Mouse (Mus musculus): ENCODE data around the gene Chrna4. TPM values are rescaled to one million over a fixed set of nuclear protein-coding genes. Genes with fewer than 3 reads are reported as not detected.

Chrna4 gene
- total RNA-seq, 1 experiment from 2014 or later = not detected

- ATAC-seq (replicated peaks in 1 of 2; ENCODE audit: insufficient read depth in 1 of 2, low FRiP score in 2 of 2, low TSS enrichment in 1 of 2, low read depth in 1 of 2, poor library complexity in 2 of 2, severe bottlenecking in 2 of 2) = no peak
Observed at GRCm38 (mm10) chr2:180987432-180988030, 55.8 kb downstream of the Chrna4 start.

GRCm38 (mm10) chr2:180987001-180987400, 56.3 kb downstream of the Chrna4 start:
- no peak for ATAC-seq (replicated peaks in 1 of 2; ENCODE audit: insufficient read depth in 1 of 2, low FRiP score in 2 of 2, low TSS enrichment in 1 of 2, low read depth in 1 of 2, poor library complexity in 2 of 2, severe bottlenecking in 2 of 2)

- ATAC-seq (replicated peaks in 1 of 2; ENCODE audit: insufficient read depth in 1 of 2, low FRiP score in 2 of 2, low TSS enrichment in 1 of 2, low read depth in 1 of 2, poor library complexity in 2 of 2, severe bottlenecking in 2 of 2) = no peak
Observed at GRCm38 (mm10) chr2:180986449-180986848, 56.9 kb downstream of the Chrna4 start, which contains the start of gene Col20a1. Gene Col20a1 (plus strand): TSS chr2:180986535.

DNA sequence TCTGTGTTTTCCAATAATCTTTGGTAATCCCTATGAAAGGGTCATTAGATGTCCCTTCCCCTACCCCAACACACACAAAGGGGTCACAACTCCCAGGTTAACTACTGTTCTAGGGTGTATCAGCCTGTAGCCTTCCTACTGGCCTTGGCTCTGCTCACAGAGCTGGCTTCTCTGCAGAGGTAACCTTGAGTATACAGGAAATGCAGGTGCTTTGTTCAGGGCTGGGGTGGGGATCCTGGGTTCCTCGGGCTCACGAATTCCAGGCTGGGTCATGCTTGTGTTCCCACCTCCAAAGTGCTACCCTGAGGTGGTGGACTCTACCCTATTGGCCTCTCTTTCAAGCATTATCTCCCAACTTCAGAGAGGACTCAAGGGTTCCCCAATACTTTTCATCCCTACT, 57.7 kb downstream of the Chrna4 start:
- no peak; a peak in 1 of 4 replicates for ATAC-seq (replicated peaks in 1 of 2; ENCODE audit: insufficient read depth in 1 of 2, low FRiP score in 2 of 2, low TSS enrichment in 1 of 2, low read depth in 1 of 2, poor library complexity in 2 of 2, severe bottlenecking in 2 of 2)

DNA sequence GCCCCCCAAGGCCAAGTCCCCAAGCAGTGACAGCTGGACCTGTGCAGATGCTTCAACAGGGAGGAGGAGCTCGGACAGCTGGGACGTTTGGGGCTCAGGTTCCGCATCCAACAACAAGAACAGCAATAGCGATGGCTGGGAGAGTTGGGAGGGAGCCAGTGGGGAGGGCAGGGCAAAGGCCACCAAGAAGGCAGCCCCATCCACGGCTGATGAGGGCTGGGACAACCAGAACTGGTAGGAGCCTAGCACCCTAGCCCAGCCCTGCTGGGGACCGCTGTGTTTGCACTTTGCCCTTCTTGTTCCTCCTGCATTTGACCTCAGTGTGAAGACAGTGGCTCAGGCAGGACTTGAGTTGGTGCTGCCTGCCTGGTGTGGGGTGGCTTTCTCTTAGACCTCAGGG, 62.2 kb downstream of the Chrna4 start:
- ATAC-seq (replicated peaks in 1 of 2; ENCODE audit: insufficient read depth in 1 of 2, low FRiP score in 2 of 2, low TSS enrichment in 1 of 2, low read depth in 1 of 2, poor library complexity in 2 of 2, severe bottlenecking in 2 of 2) = no peak

Other genes starting within 250 kb of the Chrna4 start
- 32.6 and 33.7 TPM in 2 replicates for gene Ythdf1, start 122.6 kb downstream of the Chrna4 start, total RNA-seq (2017)
- gene Birc7, start 114.5 kb downstream of the Chrna4 start, total RNA-seq (2017) = not detected in 2 replicates
- gene Nkain4, start 88.8 kb downstream of the Chrna4 start, total RNA-seq (2017) = not detected in 2 replicates
- gene Arfgap1, start 76.3 kb downstream of the Chrna4 start, total RNA-seq (2017) = 27.6 and 44.8 TPM in 2 replicates
- 0.45 TPM in 1 of 2 replicates, not detected in the other for gene Col20a1, start 57.0 kb downstream of the Chrna4 start, total RNA-seq (2017)
- not detected in 2 replicates for gene Kcnq2, start 91.8 kb upstream of the Chrna4 start, total RNA-seq (2017)
- gene Eef1a2, start 113.5 kb upstream of the Chrna4 start, total RNA-seq (2017) = not detected in 2 replicates
- gene Ppdpf, start 143.7 kb upstream of the Chrna4 start, total RNA-seq (2017) = 128 and 168 TPM in 2 replicates
- not detected in 2 replicates for gene Ptk6, start 159.2 kb upstream of the Chrna4 start, total RNA-seq (2017)
- gene Srms, start 169.6 kb upstream of the Chrna4 start, total RNA-seq (2017) = 0.25 TPM in 1 of 2 replicates, not detected in the other
- gene Fndc11, start 176.5 kb upstream of the Chrna4 start, total RNA-seq (2017) = 0.63 TPM in 1 of 2 replicates, not detected in the other
- 12.4 and 16.3 TPM in 2 replicates for gene Helz2, start 198.5 kb upstream of the Chrna4 start, total RNA-seq (2017)
- gene Gmeb2, start 244.5 kb upstream of the Chrna4 start, total RNA-seq (2017) = 14.8 and 16.9 TPM in 2 replicates